7 mouse cellular contexts compared by ENCODE assay signal in genomic region chr1:72225720-72226171, GRCm38 (mm10). TPM values are rescaled to one million over a fixed set of nuclear protein-coding genes. Genes with fewer than 3 reads are reported as not detected.
DNase-seq lines count a peak whose midpoint lies in the region; ATAC-seq and TF ChIP-seq lines count a peak whose summit lies in the region.
"Not testable (repeated sequence)": the region's sequence is repeated elsewhere in the genome, so short reads cannot be mapped to it uniquely, and the experiment has no call there.

No protein-coding gene starts in this region.

- not testable (repeated sequence) for H3K4me1 ChIP-seq in embryonic facial prominence, embryonic 10.5 days; intestine, postnatal 0 days (replicated peaks; ENCODE audit: control insufficient read depth, insufficient read depth, low read length); limb, embryonic 10.5 days; midbrain, embryonic 12.5 days; small intestine, adult 2 months (ENCODE audit: control insufficient read depth, insufficient read depth, insufficient read length, low read length)

- H3K4me2 ChIP-seq in intestine, postnatal 0 days (replicated peaks; ENCODE audit: low read depth): peak overlapping the region; percentile 83
- peak overlapping the region; percentile 64 for H3K4me2 ChIP-seq in midbrain, embryonic 12.5 days (replicated peaks)

- 1% methylated on average over 26 of the region's 31 CpGs for WGBS in embryonic facial prominence, embryonic 10.5 days
- 2% methylated on average over 25 of the region's 31 CpGs for WGBS in intestine, postnatal 0 days
- WGBS in limb, embryonic 10.5 days: under 1% methylated on average over 25 of the region's 31 CpGs
- WGBS in midbrain, embryonic 12.5 days: 2% methylated on average over 25 of the region's 31 CpGs
- under 1% methylated on average over 25 of the region's 31 CpGs for WGBS in small intestine, adult 2 months

- TF ChIP-seq POLR2A in small intestine, adult 2 months (IDR thresholded peaks at IDR 0.05; ENCODE audit: low read depth, low read length): not testable (repeated sequence)

- peak overlapping the region; percentile 51 for H3K4me3 ChIP-seq in embryonic facial prominence, embryonic 10.5 days
- H3K4me3 ChIP-seq in intestine, postnatal 0 days (ENCODE audit: low read depth, low read length): peak overlapping the region; percentile 51
- peak overlapping the region; percentile 49 for H3K4me3 ChIP-seq in limb, embryonic 10.5 days
- H3K4me3 ChIP-seq in midbrain, embryonic 12.5 days: peak overlapping the region; percentile 44
- H3K4me3 ChIP-seq in small intestine, adult 2 months (ENCODE audit: low read depth, low read length): peak overlapping the region; percentile 86

- peak; percentile 88 for DNase-seq in adrenal gland, postnatal 10 days
- peak; percentile 89 for DNase-seq in embryonic facial prominence, embryonic 10.5 days (ENCODE audit: low spot score)
- peak; percentile 88 for DNase-seq in limb, embryonic 10.5 days (ENCODE audit: low spot score)

- H3K27ac ChIP-seq in embryonic facial prominence, embryonic 10.5 days (replicated peaks): peak overlapping the region; percentile 85
- 0 out of 2 replicates have a peak overlapping the region, but pooled peaks have one; percentile 41 for H3K27ac ChIP-seq in intestine, postnatal 0 days (ENCODE audit: low read depth, low read length)
- peak overlapping the region; percentile 85 for H3K27ac ChIP-seq in limb, embryonic 10.5 days
- not testable (repeated sequence) for H3K27ac ChIP-seq in midbrain, embryonic 12.5 days (replicated peaks); small intestine, adult 2 months (ENCODE audit: insufficient read depth, low read depth, low read length)

- H3K9me3 ChIP-seq in embryonic facial prominence, embryonic 10.5 days; intestine, postnatal 0 days (ENCODE audit: control insufficient read depth); limb, embryonic 10.5 days (replicated peaks); midbrain, embryonic 12.5 days: not testable (repeated sequence)

- H3K27me3 ChIP-seq in embryonic facial prominence, embryonic 10.5 days (replicated peaks; ENCODE audit: low read depth, poor library complexity, severe bottlenecking): peaks cover 30% of the 10 kb centered on the region
- H3K27me3 ChIP-seq in intestine, postnatal 0 days (replicated peaks; ENCODE audit: control insufficient read depth, insufficient read depth, low read length); small intestine, adult 2 months (ENCODE audit: control insufficient read depth, insufficient read depth, low read length): not testable (repeated sequence)
- H3K27me3 ChIP-seq in limb, embryonic 10.5 days (ENCODE audit: low read depth, poor library complexity, severe bottlenecking): peaks cover 27% of the 10 kb centered on the region
- H3K27me3 ChIP-seq in midbrain, embryonic 12.5 days: peaks cover 23% of the 10 kb centered on the region

- TF ChIP-seq CTCF in intestine, postnatal 0 days (IDR thresholded peaks at IDR 0.05; ENCODE audit: low read depth): peak; percentile 7; the same call in 1 of the 2 replicates
- not testable (repeated sequence) for TF ChIP-seq CTCF in small intestine, adult 2 months (IDR thresholded peaks at IDR 0.05; ENCODE audit: extremely low read depth, insufficient read length, insufficient replicate concordance, low read depth, low read length)

- peak; percentile 78 for ATAC-seq in granulocyte monocyte progenitor cell, adult 5-6 weeks (replicated peaks; ENCODE audit: poor library complexity, severe bottlenecking)
- peak; percentile 82 for ATAC-seq in intestine, postnatal 0 days
- peak; percentile 92 for ATAC-seq in midbrain, embryonic 12.5 days (ENCODE audit: low FRiP score, low read depth)

- H3K36me3 ChIP-seq in embryonic facial prominence, embryonic 10.5 days (replicated peaks); intestine, postnatal 0 days (ENCODE audit: control insufficient read depth, insufficient read depth); limb, embryonic 10.5 days; midbrain, embryonic 12.5 days; small intestine, adult 2 months (ENCODE audit: control insufficient read depth, insufficient read depth, low read length): not testable (repeated sequence)

- H3K9ac ChIP-seq in intestine, postnatal 0 days (ENCODE audit: low read depth, low read length): peak overlapping the region; percentile 45
- H3K9ac ChIP-seq in midbrain, embryonic 12.5 days (replicated peaks): peak overlapping the region; percentile 41; the same call in 1 of the 2 replicates

RNA-seq across cellular contexts. Expression of gene Mreg, which starts 13.6 kb away (rescaled TPM):
- 10 to 100 TPM in 1 of 2 experiments, 1 to 10 TPM in 1; 7.7 to 12.3 TPM for total RNA-seq in adrenal gland, postnatal 10 days (2021)
- 20.3 and 21.1 TPM in 2 replicates for polyA plus RNA-seq in embryonic facial prominence, embryonic 10.5 days (2016; fragmentation: Nextera tagmentation; extraction: Ambion mirVana)
- 1.1 and 1.5 TPM in 2 replicates for total RNA-seq in granulocyte monocyte progenitor cell, adult 5-6 weeks (2014; fragmentation: Nextera tagmentation)
- total RNA-seq in granulocyte monocyte progenitor cell, adult 5-6 weeks (2017): 0.73 and 0.93 TPM in 2 replicates
- 26.6 and 37.7 TPM in 2 replicates for polyA plus RNA-seq in intestine, postnatal 0 days (2015; fragmentation: Nextera tagmentation; extraction: Ambion mirVana)
- polyA plus RNA-seq in limb, embryonic 10.5 days (2016; fragmentation: Nextera tagmentation; extraction: Ambion mirVana): 3.1 and 4.4 TPM in 2 replicates
- polyA plus RNA-seq in midbrain, embryonic 12.5 days (2016; fragmentation: Nextera tagmentation; extraction: Ambion mirVana): 3.0 and 3.1 TPM in 2 replicates
- 0.94 and 11.0 TPM in 2 replicates for polyA plus RNA-seq in small intestine, adult 2 months (2012; rRNA removed)

RNA-seq across cellular contexts. Expression of gene Pecr, which starts 58.4 kb away (rescaled TPM):
- total RNA-seq in adrenal gland, postnatal 10 days (2021): 10 to 100 TPM; 43.4 to 47.0 TPM
- polyA plus RNA-seq in embryonic facial prominence, embryonic 10.5 days (2016; fragmentation: Nextera tagmentation; extraction: Ambion mirVana): 29.2 and 29.6 TPM in 2 replicates
- 13.6 and 14.8 TPM in 2 replicates for total RNA-seq in granulocyte monocyte progenitor cell, adult 5-6 weeks (2014; fragmentation: Nextera tagmentation)
- total RNA-seq in granulocyte monocyte progenitor cell, adult 5-6 weeks (2017): 9.5 and 10.1 TPM in 2 replicates
- polyA plus RNA-seq in intestine, postnatal 0 days (2015; fragmentation: Nextera tagmentation; extraction: Ambion mirVana): 67.9 and 88.6 TPM in 2 replicates
- 30.7 and 31.9 TPM in 2 replicates for polyA plus RNA-seq in limb, embryonic 10.5 days (2016; fragmentation: Nextera tagmentation; extraction: Ambion mirVana)
- 12.7 and 12.8 TPM in 2 replicates for polyA plus RNA-seq in midbrain, embryonic 12.5 days (2016; fragmentation: Nextera tagmentation; extraction: Ambion mirVana)
- polyA plus RNA-seq in small intestine, adult 2 months (2012; rRNA removed): 2.9 and 3.1 TPM in 2 replicates

RNA-seq across cellular contexts. Expression of gene Tmem169, which starts 58.4 kb away (rescaled TPM):
- total RNA-seq in adrenal gland, postnatal 10 days (2021): 1 to 10 TPM; 2.8 to 4.1 TPM
- polyA plus RNA-seq in embryonic facial prominence, embryonic 10.5 days (2016; fragmentation: Nextera tagmentation; extraction: Ambion mirVana): 5.1 and 5.2 TPM in 2 replicates
- not detected in 2 replicates for total RNA-seq in granulocyte monocyte progenitor cell, adult 5-6 weeks (2014; fragmentation: Nextera tagmentation)
- total RNA-seq in granulocyte monocyte progenitor cell, adult 5-6 weeks (2017): 0.22 TPM in 1 of 2 replicates, not detected in the other
- polyA plus RNA-seq in intestine, postnatal 0 days (2015; fragmentation: Nextera tagmentation; extraction: Ambion mirVana): 1.3 TPM in 2 replicates
- polyA plus RNA-seq in limb, embryonic 10.5 days (2016; fragmentation: Nextera tagmentation; extraction: Ambion mirVana): 2.0 and 4.7 TPM in 2 replicates
- polyA plus RNA-seq in midbrain, embryonic 12.5 days (2016; fragmentation: Nextera tagmentation; extraction: Ambion mirVana): 23.2 and 25.4 TPM in 2 replicates
- 0.04 TPM in 1 of 2 replicates, not detected in the other for polyA plus RNA-seq in small intestine, adult 2 months (2012; rRNA removed)
